Mouse (Mus musculus) hematopoietic stem cell, adult 5-6 weeks (primary cell): Measurements from ENCODE around the gene Gm45837. TPM values are rescaled to one million over a fixed set of nuclear protein-coding genes. Genes with fewer than 3 reads are reported as not detected.

Source experiments
- ATAC-seq, 2 experiments: fragments of 125-278 bp in 1 of 2; replicated peaks in 1 of 2; 2 replicates each; pipeline ENCODE4 v1.8.0; 2016 to 2017; ENCODE audit warnings: inconsistent platforms in 2 of 2, mild to moderate bottlenecking in 2 of 2, moderate number of reproducible peaks in 2 of 2, low read depth in 1 of 2, moderate TSS enrichment in 1 of 2; ENCODE audit not compliant: low FRiP score in 2 of 2, poor library complexity in 2 of 2, severe bottlenecking in 2 of 2, insufficient read depth in 1 of 2, low TSS enrichment in 1 of 2
- total RNA-seq: library from RNA; stranded (forward); fragments of 172-1452, 232-1000 nt; gene quantifications from 2 replicates; pipeline ENCODE4 v1.2.3, GENCODE M21; 2017

Gene Gm45837
- total RNA-seq, 1 experiment from 2014 or later = 12.1 TPM

GRCm38 (mm10) chr7:101472598-101473558 lies 62.2 kb downstream of the Gm45837 start:
- ATAC-seq = no peak

GRCm38 (mm10) chr7:101474399-101474811 lies 63.7 kb downstream of the Gm45837 start:
- no peak for ATAC-seq

GRCm38 (mm10) chr7:101476028-101476427 lies 65.3 kb downstream of the Gm45837 start:
- no peak for ATAC-seq

- no peak for ATAC-seq
Observed at GRCm38 (mm10) chr7:101476493-101476892, 65.8 kb downstream of the Gm45837 start.

GRCm38 (mm10) chr7:101477200-101477599 lies 66.5 kb downstream of the Gm45837 start:
- no peak for ATAC-seq

- no peak; a peak in 1 of 4 replicates for ATAC-seq
Observed at GRCm38 (mm10) chr7:101478099-101478498, 67.4 kb downstream of the Gm45837 start.

- no peak for ATAC-seq
Observed at GRCm38 (mm10) chr7:101479841-101480240, 69.2 kb downstream of the Gm45837 start.

GRCm38 (mm10) chr7:101480671-101481070 lies 70.0 kb downstream of the Gm45837 start:
- ATAC-seq = no peak

- ATAC-seq = no peak
Observed at GRCm38 (mm10) chr7:101481872-101482498, 71.3 kb downstream of the Gm45837 start.

- ATAC-seq = peak; percentile 16 to 27; a peak in 2 of 4 replicates
Observed at GRCm38 (mm10) chr7:101482499-101483081, 71.9 kb downstream of the Gm45837 start.

GRCm38 (mm10) chr7:101483498-101484115 lies 72.9 kb downstream of the Gm45837 start:
- ATAC-seq = no peak

GRCm38 (mm10) chr7:101487102-101487501 lies 76.4 kb downstream of the Gm45837 start:
- no peak for ATAC-seq

GRCm38 (mm10) chr7:101490952-101491351 lies 80.3 kb downstream of the Gm45837 start:
- ATAC-seq = no peak

- peak in 1 of 2 experiments; percentile 47; a peak in 1 of 4 replicates for ATAC-seq
Observed at GRCm38 (mm10) chr7:101498385-101498784, 87.7 kb downstream of the Gm45837 start.

GRCm38 (mm10) chr7:101499251-101499650 lies 88.6 kb downstream of the Gm45837 start:
- ATAC-seq = no peak

GRCm38 (mm10) chr7:101499701-101500100 lies 89.0 kb downstream of the Gm45837 start:
- no peak for ATAC-seq

GRCm38 (mm10) chr7:101501236-101501635 lies 90.5 kb downstream of the Gm45837 start:
- no peak for ATAC-seq

- ATAC-seq = no peak
Observed at GRCm38 (mm10) chr7:101501675-101502074, 91.0 kb downstream of the Gm45837 start.
